Mouse (Mus musculus): Measurements from ENCODE around the gene Meox1. TPM values are rescaled to one million over a fixed set of nuclear protein-coding genes. Genes with fewer than 3 reads are reported as not detected.

Gene Meox1
- polyA plus RNA-seq, 1 experiment: 4.8 TPM

GRCm38 (mm10) chr11:101926951-101927589, 32.9 kb upstream of the Meox1 start:
- H3K4me1 ChIP-seq (ENCODE audit: control insufficient read depth, insufficient read depth, low read length): no peaks in the 10 kb centered on the region
- 85% methylated on average over 10 of the region's 10 CpGs for WGBS
- no peaks in the 10 kb centered on the region for H3K27me3 ChIP-seq (replicated peaks; ENCODE audit: control insufficient read depth, insufficient read depth, low read length)
- DNase-seq: no peak
- H3K36me3 ChIP-seq (ENCODE audit: control insufficient read depth, insufficient read depth, low read length): no peaks in the 10 kb centered on the region
- TF ChIP-seq CTCF (conservative IDR thresholded peaks at IDR 0.05; ENCODE audit: insufficient read depth, insufficient read length, low read depth, low read length) (no peak), POLR2A (IDR thresholded peaks at IDR 0.05; ENCODE audit: low read depth, low read length) (no peak)
- H3K4me3 ChIP-seq (ENCODE audit: insufficient read depth, low read depth, low read length): no peak overlapping the region
- no peak overlapping the region for H3K27ac ChIP-seq (ENCODE audit: insufficient read depth, low read depth, low read length)

- no peaks in the 10 kb centered on the region for H3K36me3 ChIP-seq (ENCODE audit: control insufficient read depth, insufficient read depth, low read length)
- no peak overlapping the region for H3K27ac ChIP-seq (ENCODE audit: insufficient read depth, low read depth, low read length)
- no peaks in the 10 kb centered on the region for H3K4me1 ChIP-seq (ENCODE audit: control insufficient read depth, insufficient read depth, low read length)
- no peak for TF ChIP-seq CTCF (conservative IDR thresholded peaks at IDR 0.05; ENCODE audit: insufficient read depth, insufficient read length, low read depth, low read length)
- TF ChIP-seq POLR2A (IDR thresholded peaks at IDR 0.05; ENCODE audit: low read depth, low read length): no peak
- DNase-seq: no peak
- no peak overlapping the region for H3K4me3 ChIP-seq (ENCODE audit: insufficient read depth, low read depth, low read length)
- H3K27me3 ChIP-seq (replicated peaks; ENCODE audit: control insufficient read depth, insufficient read depth, low read length): no peaks in the 10 kb centered on the region
- WGBS: 48% methylated on average over 6 of the region's 6 CpGs
Measured at GRCm38 (mm10) chr11:101925636-101926035, 31.5 kb upstream of the Meox1 start.

- H3K36me3 ChIP-seq (ENCODE audit: control insufficient read depth, insufficient read depth, low read length): no peaks in the 10 kb centered on the region
- WGBS: 64% methylated on average over 19 of the region's 19 CpGs
- no peak overlapping the region for H3K27ac ChIP-seq (ENCODE audit: insufficient read depth, low read depth, low read length)
- H3K4me1 ChIP-seq (ENCODE audit: control insufficient read depth, insufficient read depth, low read length): no peaks in the 10 kb centered on the region
- H3K27me3 ChIP-seq (replicated peaks; ENCODE audit: control insufficient read depth, insufficient read depth, low read length): no peaks in the 10 kb centered on the region
- TF ChIP-seq POLR2A (IDR thresholded peaks at IDR 0.05; ENCODE audit: low read depth, low read length) (no peak), CTCF (conservative IDR thresholded peaks at IDR 0.05; ENCODE audit: insufficient read depth, insufficient read length, low read depth, low read length) (no peak)
- DNase-seq: peak; percentile 31
- no peak overlapping the region for H3K4me3 ChIP-seq (ENCODE audit: insufficient read depth, low read depth, low read length)
Measured at GRCm38 (mm10) chr11:101924441-101924976, 30.3 kb upstream of the Meox1 start.

- no peaks in the 10 kb centered on the region for H3K27me3 ChIP-seq (replicated peaks; ENCODE audit: control insufficient read depth, insufficient read depth, low read length)
- no peaks in the 10 kb centered on the region for H3K4me1 ChIP-seq (ENCODE audit: control insufficient read depth, insufficient read depth, low read length)
- 93% methylated on average over 6 of the region's 6 CpGs for WGBS
- H3K4me3 ChIP-seq (ENCODE audit: insufficient read depth, low read depth, low read length): no peak overlapping the region
- no peak overlapping the region for H3K27ac ChIP-seq (ENCODE audit: insufficient read depth, low read depth, low read length)
- no peak for DNase-seq
- H3K36me3 ChIP-seq (ENCODE audit: control insufficient read depth, insufficient read depth, low read length): no peaks in the 10 kb centered on the region
- TF ChIP-seq POLR2A (IDR thresholded peaks at IDR 0.05; ENCODE audit: low read depth, low read length) (no peak), CTCF (conservative IDR thresholded peaks at IDR 0.05; ENCODE audit: insufficient read depth, insufficient read length, low read depth, low read length) (no peak)
Measured at GRCm38 (mm10) chr11:101923988-101924387, 29.8 kb upstream of the Meox1 start.

- H3K27me3 ChIP-seq (replicated peaks; ENCODE audit: control insufficient read depth, insufficient read depth, low read length): no peaks in the 10 kb centered on the region
- no peak overlapping the region for H3K4me3 ChIP-seq (ENCODE audit: insufficient read depth, low read depth, low read length)
- H3K27ac ChIP-seq (ENCODE audit: insufficient read depth, low read depth, low read length): no peak overlapping the region
- TF ChIP-seq POLR2A (IDR thresholded peaks at IDR 0.05; ENCODE audit: low read depth, low read length) (no peak), CTCF (conservative IDR thresholded peaks at IDR 0.05; ENCODE audit: insufficient read depth, insufficient read length, low read depth, low read length) (no peak)
- 76% methylated on average over 12 of the region's 12 CpGs for WGBS
- no peaks in the 10 kb centered on the region for H3K4me1 ChIP-seq (ENCODE audit: control insufficient read depth, insufficient read depth, low read length)
- no peaks in the 10 kb centered on the region for H3K36me3 ChIP-seq (ENCODE audit: control insufficient read depth, insufficient read depth, low read length)
- no peak for DNase-seq
Measured at GRCm38 (mm10) chr11:101921361-101921952, 27.3 kb upstream of the Meox1 start.

- TF ChIP-seq CTCF (conservative IDR thresholded peaks at IDR 0.05; ENCODE audit: insufficient read depth, insufficient read length, low read depth, low read length) (peak; percentile 99), POLR2A (IDR thresholded peaks at IDR 0.05; ENCODE audit: low read depth, low read length) (no peak)
- peak; percentile 83 for DNase-seq
- H3K27ac ChIP-seq (ENCODE audit: insufficient read depth, low read depth, low read length): no peak overlapping the region
- H3K36me3 ChIP-seq (ENCODE audit: control insufficient read depth, insufficient read depth, low read length): no peaks in the 10 kb centered on the region
- no peaks in the 10 kb centered on the region for H3K4me1 ChIP-seq (ENCODE audit: control insufficient read depth, insufficient read depth, low read length)
- WGBS: 3% methylated on average over 6 of the region's 6 CpGs
- H3K4me3 ChIP-seq (ENCODE audit: insufficient read depth, low read depth, low read length): no peak overlapping the region
- no peaks in the 10 kb centered on the region for H3K27me3 ChIP-seq (replicated peaks; ENCODE audit: control insufficient read depth, insufficient read depth, low read length)
Measured at GRCm38 (mm10) chr11:101919660-101920059, 25.5 kb upstream of the Meox1 start.

- TF ChIP-seq CTCF (conservative IDR thresholded peaks at IDR 0.05; ENCODE audit: insufficient read depth, insufficient read length, low read depth, low read length): no peak
- no peak for TF ChIP-seq POLR2A (IDR thresholded peaks at IDR 0.05; ENCODE audit: low read depth, low read length)
- Histone ChIP-seq H3K27ac (ENCODE audit: insufficient read depth, low read depth, low read length) (no peak overlapping the region), H3K27me3 (replicated peaks; ENCODE audit: control insufficient read depth, insufficient read depth, low read length) (no peaks in the 10 kb centered on the region), H3K4me1 (ENCODE audit: control insufficient read depth, insufficient read depth, low read length) (no peaks in the 10 kb centered on the region), H3K4me3 (ENCODE audit: insufficient read depth, low read depth, low read length) (no peak overlapping the region), H3K36me3 (ENCODE audit: control insufficient read depth, insufficient read depth, low read length) (no peaks in the 10 kb centered on the region)
- DNase-seq: no peak
- WGBS: 75% methylated on average over 3 of the region's 3 CpGs
Measured at GRCm38 (mm10) chr11:101918609-101919008, 24.4 kb upstream of the Meox1 start.
